Mouse (Mus musculus): ENCODE measurements around the gene Gys2. TPM values are rescaled to one million over a fixed set of nuclear protein-coding genes. Genes with fewer than 3 reads are reported as not detected.
A peak's percentile ranks its signal among the peaks of the same experiment; 100 is the strongest.
"Not testable (repeated sequence)": the region's sequence is repeated elsewhere in the genome, so short reads cannot be mapped to it uniquely, and the experiment has no call there.

Gene Gys2
- under 1 TPM in 1 of 2 experiments, not detected in 1; 0.50 TPM for total RNA-seq (2021)

- intact Hi-C loops (cut with DNase I) = no loop called here
- no peak for DNase-seq
Measured at GRCm38 (mm10) chr6:142472801-142473203, at the start of gene Gys2. Gys2 (minus strand) TSS chr6:142473109.

GRCm38 (mm10) chr6:142521591-142522110, 48.7 kb upstream of the Gys2 start:
- DNase-seq = peak; percentile 38 to 51
- intact Hi-C loops (cut with DNase I) = no loop called here

DNA sequence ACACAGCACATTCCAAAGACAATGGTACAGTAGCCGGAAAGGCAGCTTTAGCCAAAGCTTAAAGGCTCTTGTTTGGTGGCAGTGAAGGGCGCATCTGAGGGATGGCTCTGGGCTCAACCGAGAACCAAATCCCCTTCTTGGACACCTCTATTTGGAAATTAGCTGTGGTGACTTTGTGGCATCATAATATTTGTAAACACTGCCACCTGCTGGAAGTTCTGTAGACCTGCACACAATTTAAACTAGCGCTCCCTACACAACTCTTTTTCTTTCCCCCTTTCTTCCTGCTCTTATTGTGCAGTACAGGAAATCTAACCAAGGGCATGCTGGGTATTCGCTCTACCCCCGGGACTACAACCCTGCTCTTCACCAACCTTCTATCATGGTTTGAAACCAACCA, 46.2 kb upstream of the Gys2 start:
- DNase-seq = no peak

GRCm38 (mm10) chr6:142515379-142515778, 42.5 kb upstream of the Gys2 start:
- not testable (repeated sequence) for DNase-seq
- intact Hi-C loops (cut with DNase I) = loop anchor here (5.0 kb wide), 1 partner anchor 168 kb away; the partner anchor contains the start of gene Pyroxd1

More for the DNA sequence above, 46.2 kb upstream of the Gys2 start:
- intact Hi-C loops (cut with DNase I) = loop anchor here (2.0 to 5.0 kb wide), 3 partner anchors 42 to 172 kb away; partner anchors contain the start of gene Pyroxd1

GRCm38 (mm10) chr6:142514912-142515311, 42.0 kb upstream of the Gys2 start:
- intact Hi-C loops (cut with DNase I) = loop anchor here (5.0 kb wide), 2 partner anchors 128 to 168 kb away; partner anchors contain the start of genes Golt1b, Pyroxd1 and Recql
- DNase-seq = peak in 1 of 2 experiments; percentile 59

DNA sequence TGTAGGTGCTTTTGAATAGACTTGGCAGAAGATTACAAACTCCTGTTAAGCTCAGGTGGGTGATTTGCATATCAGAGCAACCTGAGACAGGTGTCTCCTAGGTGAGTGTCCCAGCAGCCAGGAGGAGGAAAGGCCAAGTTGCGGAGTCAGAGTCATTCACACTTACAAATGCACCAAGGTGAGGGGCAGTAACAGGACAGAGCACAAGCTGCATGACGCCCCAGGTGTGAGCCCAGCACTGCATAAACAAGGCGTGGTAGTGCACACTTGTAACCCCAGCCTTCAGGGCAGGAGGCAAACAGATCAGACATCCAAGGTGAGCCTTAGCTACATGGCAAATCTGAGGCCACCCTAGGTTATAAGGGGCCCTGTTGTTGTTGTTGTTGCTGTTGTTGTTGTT, 40.0 kb upstream of the Gys2 start:
- intact Hi-C loops (cut with DNase I) = loop anchor here (5.0 kb wide), 1 partner anchor 126 kb away; the partner anchor contains the start of genes Golt1b and Recql
- no peak for DNase-seq

GRCm38 (mm10) chr6:142511516-142512135, 38.7 kb upstream of the Gys2 start:
- intact Hi-C loops (cut with DNase I) = loop anchor here (5.0 kb wide), 1 partner anchor 124 kb away; the partner anchor contains the start of genes Golt1b and Recql
- DNase-seq = no peak

DNA sequence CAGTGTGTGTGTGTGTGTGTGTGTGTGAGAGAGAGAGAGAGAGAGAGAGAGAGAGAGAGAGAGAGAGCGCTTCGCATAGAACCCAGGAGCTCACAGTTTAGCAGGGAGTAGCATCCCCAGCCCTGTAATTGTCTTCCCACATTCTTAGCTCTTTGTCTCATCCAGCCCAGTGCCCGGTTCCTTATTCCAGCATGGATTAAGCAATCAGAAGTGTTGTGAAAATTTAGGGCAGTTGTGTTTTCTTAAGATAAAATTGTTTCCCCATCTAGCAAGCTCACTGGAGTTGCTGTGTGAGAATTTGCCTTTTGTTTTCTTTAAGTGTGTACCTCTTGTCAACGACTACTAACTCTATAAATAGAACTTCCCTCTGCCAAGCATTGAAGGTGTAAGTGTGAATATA, 35.8 kb upstream of the Gys2 start:
- no peak for DNase-seq
- intact Hi-C loops (cut with DNase I) = no loop called here

- intact Hi-C loops (cut with DNase I) = loop anchor here (2.0 kb wide), 1 partner anchor 21 kb away; no protein-coding TSS in a partner anchor
Measured at GRCm38 (mm10) chr6:142507785-142508162, 34.9 kb upstream of the Gys2 start, which contains the start of gene Ldhb. Ldhb (minus strand) TSS chr6:142507957.

DNA sequence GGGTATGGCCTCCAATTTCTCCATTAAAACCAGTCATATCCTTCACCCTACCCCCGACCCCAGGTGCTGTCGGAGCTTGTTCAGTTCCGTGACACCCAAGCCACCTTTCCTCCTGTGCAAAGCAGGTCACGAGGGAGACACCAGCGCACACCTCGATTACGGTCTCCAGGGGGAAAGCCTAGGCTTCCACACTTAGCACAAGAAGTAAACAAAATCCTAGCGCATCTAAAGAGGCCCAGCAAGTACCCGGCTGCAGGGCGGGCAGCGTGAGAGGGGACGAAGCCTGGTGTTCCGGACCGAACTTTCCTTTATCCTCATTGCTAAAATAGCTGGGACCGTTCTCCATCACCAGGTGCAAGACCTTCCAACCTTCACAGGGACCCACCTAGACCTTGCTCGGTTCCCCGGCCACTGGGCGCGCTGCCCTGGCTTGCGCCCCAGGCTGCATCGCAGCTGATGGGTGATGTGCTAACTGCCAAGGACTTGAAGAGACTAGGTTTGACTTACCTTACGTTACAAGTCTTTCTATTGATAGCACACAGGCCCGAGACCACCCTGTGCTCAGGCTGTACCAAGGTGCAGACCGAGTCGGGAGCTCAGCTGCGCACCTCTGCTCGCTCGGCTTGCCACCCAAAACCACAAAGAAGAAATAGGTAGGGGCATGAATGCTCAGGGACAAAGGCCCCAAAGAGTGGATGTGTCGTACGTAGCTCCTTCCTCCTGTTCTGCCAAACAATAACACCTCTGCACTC, 34.3 kb upstream of the Gys2 start:
- intact Hi-C loops (cut with DNase I) = loop anchor here (2.0 kb wide), 1 partner anchor 20 kb away; no protein-coding TSS in a partner anchor

More at GRCm38 (mm10) chr6:142507785-142508162, 34.9 kb upstream of the Gys2 start, which contains the start of gene Ldhb:
- peak; percentile 82 to 83 for DNase-seq

DNA sequence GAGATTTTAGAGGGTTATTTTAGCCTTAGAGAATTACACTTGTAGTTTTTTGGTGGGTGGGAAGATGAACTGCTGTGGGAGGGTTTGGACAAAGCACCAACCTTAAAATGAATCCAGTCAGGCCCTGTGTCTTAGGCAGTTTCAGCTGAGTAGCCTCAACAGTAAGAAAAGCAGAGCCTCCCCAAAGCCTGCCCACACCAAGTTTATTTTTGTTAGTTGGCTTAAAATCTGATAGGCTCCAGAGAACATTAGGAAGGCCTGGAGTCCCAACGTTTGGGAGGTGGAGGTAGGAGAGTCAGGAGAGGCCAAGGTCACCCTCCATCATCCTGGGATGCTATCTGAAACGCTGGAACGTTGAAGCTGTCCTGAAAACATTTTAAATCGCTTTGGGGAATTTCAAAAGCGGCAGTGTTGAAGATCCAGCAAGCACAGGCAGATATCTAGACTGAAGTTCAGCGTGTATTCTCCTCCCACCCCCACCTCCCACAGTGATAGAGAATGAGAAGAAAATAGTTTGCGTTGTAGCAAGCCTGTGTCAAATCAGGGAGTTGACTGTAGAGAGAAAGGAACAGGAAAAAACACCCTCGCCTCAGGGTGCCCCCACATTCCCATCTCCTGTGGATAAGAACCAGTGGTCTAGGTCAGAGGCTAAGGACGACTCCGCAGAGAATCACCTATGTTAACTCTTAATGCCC, 33.6 kb upstream of the Gys2 start:
- intact Hi-C loops (cut with DNase I) = loop anchor here (2.0 kb wide), 1 partner anchor 20 kb away; no protein-coding TSS in a partner anchor

More for the DNA sequence above, 34.3 kb upstream of the Gys2 start:
- peak; percentile 29 to 40 for DNase-seq

GRCm38 (mm10) chr6:142503601-142504000, 30.7 kb upstream of the Gys2 start:
- no peak for DNase-seq
- intact Hi-C loops (cut with DNase I) = no loop called here

More for the DNA sequence above, 33.6 kb upstream of the Gys2 start:
- no peak for DNase-seq

DNA sequence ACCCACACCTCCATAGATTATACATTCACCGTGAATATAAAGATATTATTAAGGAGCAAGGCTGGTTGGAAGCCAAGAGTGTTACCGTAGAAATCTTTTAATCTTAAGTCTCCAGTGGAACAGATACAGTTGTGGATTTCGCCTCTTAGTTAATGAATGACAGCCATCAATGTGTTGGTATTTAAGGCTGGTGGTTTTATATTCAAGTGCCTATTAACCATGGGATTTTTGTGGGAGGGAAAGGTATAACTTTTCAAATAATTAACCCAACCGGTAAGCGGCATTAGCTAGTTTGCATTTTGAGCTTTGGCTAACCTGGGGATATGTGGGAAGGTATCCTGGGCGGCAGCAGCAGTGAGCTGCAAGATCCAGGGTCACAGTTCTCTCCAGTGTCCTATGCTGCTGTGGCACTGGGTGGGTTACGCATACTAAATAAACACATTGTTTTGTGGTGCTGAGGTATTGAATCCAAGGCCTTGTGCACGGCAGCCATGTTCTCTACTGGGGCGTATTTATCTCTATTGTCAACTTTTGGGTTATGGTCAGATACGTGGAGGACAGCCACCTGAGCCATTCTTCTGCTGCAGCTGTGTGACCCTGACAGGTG, 29.7 kb upstream of the Gys2 start:
- intact Hi-C loops (cut with DNase I) = no loop called here
- no peak for DNase-seq

GRCm38 (mm10) chr6:142490114-142490513, 17.2 kb upstream of the Gys2 start:
- intact Hi-C loops (cut with DNase I); DNase-seq: not testable (repeated sequence)

DNA sequence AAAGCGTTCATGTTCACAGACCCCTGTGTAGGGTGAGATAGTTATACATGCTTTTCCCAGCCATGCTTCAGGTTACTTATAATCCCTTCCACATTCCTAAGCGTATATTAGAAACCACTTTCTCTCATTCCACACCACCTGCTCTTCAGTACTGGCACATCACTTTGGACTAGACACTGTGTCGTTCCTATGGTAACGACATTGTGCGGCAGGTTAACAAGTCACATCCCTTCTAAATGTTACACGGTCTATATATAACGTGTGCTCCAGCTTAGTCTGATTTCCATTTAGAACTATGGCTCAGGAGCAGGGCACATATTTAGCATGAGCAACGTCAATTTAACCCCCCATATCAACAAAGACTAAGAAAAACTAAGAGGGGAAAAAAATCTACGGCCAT, 14.7 kb upstream of the Gys2 start:
- intact Hi-C loops (cut with DNase I) = loop anchor here (2.0 kb wide), 1 partner anchor 19 kb away; the partner anchor contains the start of gene Ldhb
- no peak for DNase-seq

- intact Hi-C loops (cut with DNase I) = loop anchor here (2.0 kb wide), 1 partner anchor 21 kb away; the partner anchor contains the start of gene Ldhb
- DNase-seq = no peak
Measured at GRCm38 (mm10) chr6:142485478-142486123, 12.7 kb upstream of the Gys2 start.

- DNase-seq = no peak
- intact Hi-C loops (cut with DNase I) = loop anchor here (2.0 kb wide), 1 partner anchor 42 kb away; no protein-coding TSS in a partner anchor
Measured at GRCm38 (mm10) chr6:142477239-142477638, 4.3 kb upstream of the Gys2 start.

- no peak for DNase-seq
- intact Hi-C loops (cut with DNase I) = no loop called here
Measured at GRCm38 (mm10) chr6:142471141-142471540, 1.8 kb downstream of the Gys2 start.

DNA sequence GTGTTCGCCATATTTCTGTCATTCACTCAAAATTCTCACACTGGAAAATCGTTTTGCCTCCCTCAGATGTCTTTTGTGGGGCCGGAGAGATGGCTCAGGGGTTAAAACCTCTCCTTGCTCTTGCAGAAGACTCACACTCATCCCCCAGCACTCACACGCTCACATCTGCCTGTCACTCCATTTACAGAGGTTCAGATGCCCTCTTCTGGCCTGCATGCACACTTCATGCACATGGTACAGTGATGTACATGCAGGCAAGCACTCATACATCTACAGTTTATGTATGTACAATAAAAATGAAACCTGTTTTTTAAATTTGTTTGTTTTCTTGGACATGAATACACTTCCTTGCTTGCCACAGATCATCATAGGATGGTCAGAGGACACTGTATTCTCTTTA, 3.3 kb downstream of the Gys2 start:
- intact Hi-C loops (cut with DNase I) = no loop called here
- DNase-seq = no peak
